Mouse (Mus musculus) left cerebral cortex, adult 2 months (tissue): ENCODE results near the gene Fhit. TPM values are rescaled to one million over a fixed set of nuclear protein-coding genes. Genes with fewer than 3 reads are reported as not detected.
"Not testable (repeated sequence)": the region's sequence is repeated elsewhere in the genome, so short reads cannot be mapped to it uniquely, and the experiment has no call there.

Experiments used
- DNase-seq, 2 experiments: peaks; one replicate each; pipeline ENCODE4 v3.0.0; 2021 to 2022; ENCODE audit warnings: low spot score in 2 of 2, mixed read lengths in 1 of 2; ENCODE audit errors: extremely low spot score in 1 of 2
- H3K27ac ChIP-seq: fragments of 200-600 bp; 2 replicates; pipeline ENCODE4 v1.8.1; 2022
- H3K4me3 ChIP-seq: fragments of 200-600 bp; 2 replicates; pipeline ENCODE4 v1.8.1; 2022
- CTCF ChIP-seq: fragments of 200-600 bp; IDR thresholded peaks from 2 replicates; pipeline ENCODE4 v1.8.1; 2022; ENCODE audit warnings: antibody characterized with exemption, mild to moderate bottlenecking, moderate library complexity
- intact Hi-C: fragments of 180-260 bp; cut with DNase I; formaldehyde crosslinking; loops from one replicate; pipeline ENCODE4 v1.15.1; 2025
- total RNA-seq, 2 experiments: library from RNA; stranded (reverse); gene quantifications; 2 replicates each; pipeline ENCODE4 v1.2.3; 2021

Gene Fhit
- total RNA-seq, 2 experiments from 2014 or later, result 6.0 to 7.5 TPM

DNA sequence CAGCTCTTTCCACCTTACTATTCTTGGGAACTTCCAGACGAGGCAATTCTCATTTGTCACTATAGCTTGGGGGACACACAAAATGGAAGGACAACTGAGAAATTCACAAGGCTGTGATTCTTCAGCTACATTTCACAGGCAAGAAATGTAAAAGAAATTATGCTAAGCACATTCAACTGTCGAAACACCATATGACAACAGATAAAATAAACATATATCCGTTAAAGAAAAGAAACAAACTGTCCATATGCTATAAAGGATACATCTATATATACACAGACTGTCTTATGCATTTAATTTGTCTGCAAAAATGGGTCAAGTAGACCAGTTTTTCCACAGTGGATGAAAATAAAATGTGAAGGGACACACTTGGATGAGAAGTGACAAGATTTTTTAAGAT, 76.2 kb downstream of the Fhit start:
- TF ChIP-seq CTCF, result no peak
- DNase-seq, result no peak
- intact Hi-C loops, result no loop called here

DNA sequence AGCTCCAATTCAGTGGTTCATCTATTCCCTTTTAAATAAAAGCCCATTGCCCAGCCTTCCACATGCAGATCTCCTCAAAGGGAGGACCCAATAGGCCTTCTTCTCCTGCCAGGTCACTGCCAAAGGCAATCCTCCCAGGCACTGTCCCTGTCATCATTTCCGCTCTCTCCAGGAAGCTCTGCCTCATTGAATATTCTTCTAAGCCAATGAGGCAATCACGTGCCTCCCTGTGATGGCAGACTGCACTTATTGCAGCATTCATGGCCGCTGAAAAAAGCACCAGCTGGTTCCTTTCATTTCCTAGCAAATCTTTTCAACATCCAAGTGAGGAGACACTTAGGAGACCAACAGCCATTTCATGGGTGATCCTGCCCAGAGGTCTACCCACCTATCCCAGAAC, 77.9 kb downstream of the Fhit start:
- Histone ChIP-seq H3K4me3 (no peak overlapping the region), H3K27ac (no peak overlapping the region)
- no peak for DNase-seq
- intact Hi-C loops, result no loop called here
- TF ChIP-seq CTCF, result no peak

More for the DNA sequence above, 76.2 kb downstream of the Fhit start:
- no peak overlapping the region for H3K4me3 ChIP-seq
- H3K27ac ChIP-seq, result peak overlapping the region; percentile 47; the same call in 1 of the 2 replicates

DNA sequence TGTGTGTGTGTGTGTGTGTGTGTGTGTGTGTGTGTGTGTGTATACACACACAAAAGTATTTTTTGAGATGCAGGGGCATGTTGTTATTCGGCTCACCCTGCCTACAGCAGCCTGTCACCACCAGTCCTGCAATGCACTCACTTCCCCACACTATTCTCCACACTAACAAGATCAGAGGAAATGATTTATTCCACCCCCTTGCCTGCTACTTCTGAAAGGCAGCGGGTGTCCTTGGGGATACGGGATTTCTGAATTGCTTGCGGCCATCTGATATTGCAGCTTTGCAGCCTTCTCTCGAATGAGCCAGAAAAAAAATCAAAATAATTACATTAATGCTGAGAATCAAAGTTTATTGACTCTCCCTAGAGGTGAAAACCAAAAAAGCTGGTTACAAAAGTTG, 78.4 kb downstream of the Fhit start:
- no peak overlapping the region for H3K4me3 ChIP-seq
- DNase-seq, result no peak
- intact Hi-C loops, result no loop called here
- H3K27ac ChIP-seq, result no peak overlapping the region
- no peak; the same call in 1 of the 2 replicates for TF ChIP-seq CTCF

DNA sequence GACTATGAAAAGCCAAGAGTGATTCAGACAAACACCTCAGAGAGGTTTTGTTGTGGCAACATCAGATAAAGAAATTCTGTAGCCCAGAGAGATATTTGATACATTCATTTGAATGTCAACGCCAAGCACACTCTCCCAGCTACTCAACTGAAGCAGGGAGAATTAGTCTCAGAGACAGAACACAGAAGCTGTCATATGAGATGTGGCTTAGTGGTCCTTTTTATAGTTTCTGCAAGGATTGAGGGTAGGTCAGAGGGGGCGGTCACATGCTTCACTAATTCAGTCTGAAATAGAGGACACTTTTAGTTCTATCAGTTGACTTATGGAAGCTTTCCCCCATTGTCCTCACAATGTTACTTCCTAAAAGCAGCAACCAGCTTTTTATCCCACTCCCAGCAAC, 98.2 kb downstream of the Fhit start:
- DNase-seq, result no peak
- no peak overlapping the region for H3K27ac ChIP-seq
- TF ChIP-seq CTCF, result no peak
- intact Hi-C loops, result no loop called here
- no peak overlapping the region for H3K4me3 ChIP-seq

DNA sequence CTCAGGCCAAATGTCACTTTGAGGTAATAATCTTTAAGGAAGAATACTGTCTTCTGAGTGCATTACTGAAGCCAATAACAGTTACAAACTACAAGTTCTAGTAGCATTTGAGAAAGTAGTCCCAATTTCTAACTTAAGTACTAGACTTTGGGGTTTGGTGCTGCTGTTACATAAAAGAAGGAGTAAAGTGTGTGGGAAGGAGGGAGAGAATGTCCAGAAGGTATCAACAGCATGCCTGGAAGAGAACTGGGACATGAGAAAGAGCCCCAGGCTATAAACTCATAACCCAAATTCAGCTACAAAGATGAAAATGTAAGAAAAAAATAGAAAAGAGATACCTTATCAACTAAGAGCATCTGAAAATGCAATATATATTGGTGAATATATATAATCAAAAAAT, 101.6 kb downstream of the Fhit start:
- Histone ChIP-seq H3K27ac (no peak overlapping the region), H3K4me3 (no peak overlapping the region)
- no peak for TF ChIP-seq CTCF
- intact Hi-C loops, result no loop called here
- DNase-seq, result no peak

DNA sequence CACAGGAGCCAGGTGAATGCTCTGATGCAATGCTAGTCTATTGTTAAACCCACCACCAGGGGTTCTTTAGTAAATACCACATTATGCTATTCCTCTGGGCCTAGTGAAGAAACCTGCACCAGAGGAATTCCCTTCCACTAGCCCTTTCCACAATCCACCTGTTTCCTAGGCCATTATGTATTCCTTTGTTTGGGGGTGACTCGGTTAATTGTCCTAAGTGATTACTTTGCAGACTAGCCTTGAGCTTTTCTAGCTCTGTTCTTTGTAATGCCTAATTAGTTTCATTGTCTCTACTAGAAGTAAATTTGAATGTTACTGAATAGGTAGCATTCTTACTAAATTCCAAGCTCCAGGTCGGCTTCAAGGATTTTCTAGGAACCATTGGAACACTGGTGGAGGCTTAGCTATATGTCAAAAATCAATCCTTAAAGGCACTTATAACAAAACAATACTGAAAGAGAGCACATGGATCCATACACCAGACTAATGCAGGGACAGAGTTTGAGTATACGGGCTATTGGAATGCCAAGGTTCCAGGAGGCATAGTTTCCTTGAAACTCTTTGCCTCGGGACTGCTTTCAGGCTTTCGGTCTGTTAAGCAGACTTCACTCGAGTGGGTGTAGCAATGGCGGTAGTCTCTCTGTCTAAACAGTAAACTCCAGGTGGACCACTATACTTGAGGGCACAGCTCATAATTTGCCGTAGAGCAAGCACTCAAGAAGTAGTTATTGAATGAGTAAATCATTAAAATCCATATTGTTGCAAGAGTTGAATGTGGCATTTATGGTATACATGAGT, 122.1 kb downstream of the Fhit start:
- H3K27ac ChIP-seq, H3K4me3 ChIP-seq, DNase-seq, intact Hi-C loops: not testable (repeated sequence)

DNA sequence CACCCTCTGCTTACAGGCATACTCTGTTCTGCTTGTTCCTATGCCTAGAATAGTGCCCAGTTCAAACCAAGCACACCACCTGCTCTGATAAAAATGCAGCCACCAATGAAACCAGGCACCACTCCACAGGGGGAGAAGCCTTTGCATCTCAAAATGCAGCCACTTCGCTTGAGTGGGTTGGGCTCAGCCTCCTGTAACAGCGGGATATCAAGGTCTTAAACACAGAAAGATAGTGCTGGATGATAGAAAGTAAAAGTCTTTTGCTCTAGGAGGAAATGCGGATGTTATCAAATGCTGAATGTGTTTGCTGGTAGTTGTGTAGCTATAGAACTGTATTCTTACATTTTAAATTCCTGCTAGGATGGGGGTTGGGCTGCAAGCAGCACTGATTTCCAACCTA, 140.4 kb downstream of the Fhit start:
- intact Hi-C loops, result no loop called here
- DNase-seq, result no peak
- H3K27ac ChIP-seq, result no peak overlapping the region
- no peak for TF ChIP-seq CTCF
- H3K4me3 ChIP-seq, result no peak overlapping the region

DNA sequence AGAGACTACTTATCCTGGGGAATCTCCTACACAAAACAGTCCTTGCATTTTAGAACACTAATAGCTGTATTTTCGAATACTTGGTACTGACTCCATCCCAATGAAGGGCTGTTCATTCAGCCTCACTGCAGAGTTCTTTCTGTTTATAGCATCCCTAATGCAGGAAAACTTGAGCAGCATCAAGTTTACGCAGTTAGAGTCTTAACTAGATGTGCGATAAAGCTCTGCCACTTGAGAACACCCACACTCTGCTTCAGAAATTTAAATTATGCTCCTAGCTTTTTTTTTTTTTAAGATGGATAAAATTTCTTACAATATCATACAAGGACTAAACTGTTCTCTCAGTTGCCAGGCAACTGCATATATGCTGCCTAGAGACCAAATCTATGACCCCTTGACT, 183.2 kb downstream of the Fhit start:
- no peak for DNase-seq
- intact Hi-C loops, result no loop called here
- no peak for TF ChIP-seq CTCF
- Histone ChIP-seq H3K4me3 (no peak overlapping the region), H3K27ac (no peak overlapping the region)

DNA sequence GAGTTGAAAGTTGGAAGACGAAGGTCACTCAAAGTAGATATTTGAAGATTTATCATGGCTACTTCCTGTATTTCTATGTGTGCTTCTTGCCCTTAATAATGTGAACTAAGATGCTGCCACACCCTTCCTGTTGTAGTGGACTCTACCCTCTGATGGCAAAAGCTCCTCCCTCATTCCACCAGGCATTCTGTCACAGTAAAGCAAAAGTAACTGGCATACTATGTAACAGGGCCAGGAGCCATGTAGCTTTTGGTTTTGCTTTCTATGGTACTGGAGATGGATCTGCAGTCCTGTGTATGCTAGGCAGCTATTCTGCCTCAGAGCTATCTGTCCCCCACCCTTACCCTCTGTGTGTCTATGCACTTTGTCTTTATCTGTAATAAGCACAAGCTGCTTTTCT, 220.2 kb downstream of the Fhit start:
- Histone ChIP-seq H3K4me3 (no peak overlapping the region), H3K27ac (no peak overlapping the region)
- no peak for TF ChIP-seq CTCF
- DNase-seq, result no peak
- intact Hi-C loops, result no loop called here

DNA sequence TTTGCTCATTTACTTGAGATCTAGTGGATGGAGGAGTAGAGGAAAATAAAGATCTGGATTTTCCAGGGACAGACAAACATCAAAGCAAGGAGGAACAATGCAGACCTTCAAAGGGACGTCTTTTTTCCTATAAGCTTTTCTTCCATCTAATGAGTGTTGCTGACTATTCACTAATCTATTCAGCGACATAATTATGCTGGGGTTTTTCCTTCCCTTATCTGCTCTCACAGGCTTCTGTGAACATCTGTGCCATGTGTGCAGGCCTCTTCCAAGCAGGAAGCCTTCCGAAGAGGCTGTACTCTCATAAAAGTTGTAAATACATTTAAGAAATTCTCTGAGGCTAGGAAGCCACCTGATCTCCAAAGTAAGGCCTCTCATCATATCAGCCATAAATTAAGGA, 228.2 kb downstream of the Fhit start:
- intact Hi-C loops, result no loop called here
- no peak for TF ChIP-seq CTCF
- Histone ChIP-seq H3K4me3 (no peak overlapping the region), H3K27ac (no peak overlapping the region)
- DNase-seq, result no peak

DNA sequence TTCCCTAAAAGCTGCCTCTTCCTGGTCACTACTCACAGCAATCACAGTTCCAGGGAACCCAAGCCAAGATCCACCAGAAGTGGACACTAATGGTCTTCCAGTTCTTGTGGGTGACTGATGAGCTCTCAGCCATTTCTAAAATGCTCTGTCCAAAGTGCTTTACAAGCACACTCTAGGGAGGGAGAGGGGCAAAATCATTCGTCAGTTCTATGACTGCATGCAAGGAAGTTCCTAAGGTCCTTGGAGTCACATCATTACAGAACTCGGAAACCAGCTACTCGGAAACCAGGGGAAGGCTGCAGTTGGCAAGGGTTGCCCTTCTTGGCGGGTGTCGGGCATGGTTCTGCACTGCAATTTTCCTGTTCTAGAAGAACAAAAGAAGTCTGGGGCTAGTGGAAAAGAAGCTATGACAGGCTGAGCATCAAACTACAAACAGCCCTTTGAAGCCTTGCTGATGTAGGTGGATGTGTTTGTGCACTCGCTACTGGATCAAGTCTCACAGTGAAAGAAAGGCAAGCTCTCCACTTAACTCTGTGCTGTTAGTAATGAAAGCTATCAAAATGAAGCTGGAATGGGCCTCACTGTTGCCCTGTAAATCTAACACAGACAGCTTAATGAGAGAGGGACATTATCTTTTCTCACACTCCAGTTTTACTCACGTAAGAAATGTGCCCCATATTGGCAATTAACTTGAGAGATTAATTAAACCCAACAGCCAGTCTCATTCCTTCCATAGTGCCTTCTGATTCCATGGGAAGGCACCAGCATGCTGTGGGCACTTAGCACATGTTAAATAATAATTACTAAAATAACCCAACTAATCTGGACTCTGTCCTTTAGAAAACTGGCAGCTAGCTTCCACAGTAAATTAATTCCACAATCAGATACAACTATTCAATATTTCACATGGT, 243.7 kb downstream of the Fhit start:
- no peak for DNase-seq
- Histone ChIP-seq H3K4me3 (no peak overlapping the region), H3K27ac (no peak overlapping the region)
- intact Hi-C loops, result no loop called here
- no peak for TF ChIP-seq CTCF

DNA sequence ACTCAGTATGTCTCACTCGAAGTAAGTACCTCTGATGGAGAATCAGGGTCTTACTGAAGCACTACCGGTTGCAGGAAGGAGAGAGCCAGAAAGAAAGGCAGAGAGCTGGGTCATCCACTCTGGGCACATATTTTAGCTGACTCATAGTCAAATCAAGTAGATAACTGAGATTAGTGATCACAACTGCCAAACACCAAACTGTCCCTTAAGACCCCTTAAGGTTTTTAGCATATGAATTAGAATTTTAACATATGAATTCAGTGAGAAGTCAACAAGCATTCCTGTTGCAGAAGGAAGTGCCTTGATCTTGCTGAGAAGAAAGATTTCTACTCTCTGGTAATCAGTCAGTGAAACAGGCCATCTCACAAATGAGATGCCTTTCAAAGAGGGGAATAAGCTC, 253.8 kb downstream of the Fhit start:
- intact Hi-C loops, result no loop called here

DNA sequence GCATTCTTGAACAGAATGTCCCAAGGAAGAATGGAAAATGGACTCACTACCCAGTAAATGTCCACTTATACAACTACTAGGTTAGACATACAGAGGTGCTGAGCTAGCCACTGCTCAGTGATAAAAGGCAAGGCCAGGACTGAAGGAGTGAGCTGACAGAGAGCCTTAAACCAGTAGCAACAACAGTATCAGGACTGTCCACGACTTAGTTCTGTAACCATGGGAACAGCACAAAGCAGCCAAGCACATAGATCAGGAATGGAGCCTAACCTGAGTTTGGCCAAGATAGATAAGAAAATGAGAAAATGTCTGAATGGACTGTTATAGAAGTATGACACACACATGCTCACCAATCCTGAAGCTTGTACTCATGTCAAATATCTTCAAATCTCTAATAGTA, 279.1 kb downstream of the Fhit start:
- H3K4me3 ChIP-seq, result no peak overlapping the region
- no peak for TF ChIP-seq CTCF
- no peak for DNase-seq
- intact Hi-C loops, result no loop called here
- H3K27ac ChIP-seq, result no peak overlapping the region

More for the DNA sequence above, 253.8 kb downstream of the Fhit start:
- Histone ChIP-seq H3K27ac (no peak overlapping the region), H3K4me3 (no peak overlapping the region)
- TF ChIP-seq CTCF, result no peak
- no peak for DNase-seq
